Mouse (Mus musculus) E14TG2a.4 (cell line): ENCODE data around the gene Ric8a.
A peak's percentile ranks its signal among the peaks of the same experiment; 100 is the strongest.

Experiments
- CTCF ChIP-seq: conservative IDR thresholded peaks from 2 replicates; pipeline ENCODE4 v1.5.1; 2014; ENCODE audit warnings: low read length
- NANOG ChIP-seq: IDR thresholded peaks from 2 replicates; pipeline ENCODE4 v1.6.1; 2014; ENCODE audit warnings: borderline replicate concordance, low read length, mixed read lengths
- POU5F1 ChIP-seq: IDR thresholded peaks from 2 replicates; pipeline ENCODE4 v1.6.1; 2014; ENCODE audit warnings: low read length, borderline replicate concordance

- TF ChIP-seq CTCF (peak; percentile 96), POU5F1 (no peak), NANOG (no peak)
These were observed 46.5 kb downstream of the Ric8a start for GRCm38 (mm10) chr7:140903212-140903611.
